Mouse (Mus musculus) G1E (cell line): ENCODE results near the gene Plac1. TPM values are rescaled to one million over a fixed set of nuclear protein-coding genes. Genes with fewer than 3 reads are reported as not detected.

Source experiments
- ATAC-seq: 2 replicates; pipeline ENCODE4 v1.8.0; 2016; ENCODE audit warnings: mild to moderate bottlenecking; ENCODE audit not compliant: insufficient number of reproducible peaks, poor library complexity, low FRiP score, severe bottlenecking; ENCODE audit errors: extremely low read depth
- DNase-seq: peaks from one replicate; pipeline ENCODE4 v3.0.0; 2012; ENCODE audit warnings: low spot score
- H3K27me3 ChIP-seq: 2 replicates; pipeline ENCODE4 v1.6.1; 2012; ENCODE audit warnings: mild to moderate bottlenecking, low read length, inconsistent platforms; ENCODE audit not compliant: insufficient read depth
- H3K36me3 ChIP-seq: replicated peaks from 2 replicates; pipeline ENCODE3; 2012; ENCODE audit warnings: mild to moderate bottlenecking, inconsistent platforms
- H3K4me1 ChIP-seq: 2 replicates; pipeline ENCODE4 v1.6.1; 2012; ENCODE audit warnings: low read depth, low read length, inconsistent platforms, mixed read lengths; ENCODE audit not compliant: insufficient read depth
- H3K4me3 ChIP-seq: 2 replicates; pipeline ENCODE4 v1.5.1; 2012; ENCODE audit warnings: low read depth, mild to moderate bottlenecking, inconsistent platforms, low read length, moderate library complexity, mixed read lengths
- H3K9me3 ChIP-seq: replicated peaks from 2 replicates; pipeline ENCODE4 v1.6.1; 2012; ENCODE audit warnings: inconsistent platforms
- CTCF ChIP-seq: IDR thresholded peaks from 2 replicates; pipeline ENCODE4 v1.5.1; 2012; ENCODE audit warnings: low read depth, low read length, inconsistent platforms, mixed read lengths
- GATA1 ChIP-seq: IDR thresholded peaks from 2 replicates; pipeline ENCODE4 v1.6.1; 2012; ENCODE audit warnings: borderline replicate concordance, low read length, inconsistent platforms, mixed read lengths
- GATA2 ChIP-seq: IDR thresholded peaks from 2 replicates; pipeline ENCODE4 v1.6.1; 2012; ENCODE audit warnings: low read depth, low read length, inconsistent platforms, borderline replicate concordance
- POLR2AphosphoS5 ChIP-seq: IDR thresholded peaks from 2 replicates; pipeline ENCODE4 v1.6.1; 2012; ENCODE audit warnings: low read depth, low read length, inconsistent platforms; ENCODE audit not compliant: insufficient replicate concordance
- TAL1 ChIP-seq: conservative IDR thresholded peaks from 2 replicates; pipeline ENCODE4 v1.6.1; 2012; ENCODE audit warnings: low read depth, low read length, inconsistent platforms, mixed read lengths
- polyA plus RNA-seq: library from polyadenylated mRNA; stranded (reverse); fragments of >175 nt; gene quantifications from 2 replicates; pipeline ENCODE4 v1.2.3, GENCODE M21; 2012
- total RNA-seq, 2 experiments: library from RNA; stranded (forward) in 1 of 2; stranded (reverse) in 1 of 2; fragments of 200-1000 nt in 1 of 2; fragments of >200 nt in 1 of 2; fragmentation: Nextera tagmentation in 1 of 2; gene quantifications; 2 replicates each; pipeline ENCODE4 v1.2.3; 2014 to 2017

The Plac1 gene
- total and polyA plus RNA-seq, 3 experiments = not detected

GRCm38 (mm10) chrX:53204690-53205311 is 35.1 kb downstream of the Plac1 start:
- no peak for TF ChIP-seq GATA1
- no peak for TF ChIP-seq CTCF
- TF ChIP-seq POLR2AphosphoS5 = no peak
- Histone ChIP-seq H3K9me3 (no peaks in the 10 kb centered on the region), H3K4me3 (no peak overlapping the region), H3K27me3 (0 out of 2 replicates have a peak, but pooled peaks cover 3% of the 10 kb centered on the region), H3K4me1 (no peaks in the 10 kb centered on the region), H3K36me3 (no peaks in the 10 kb centered on the region)
- no peak for DNase-seq
- ATAC-seq = no peak

GRCm38 (mm10) chrX:53201616-53202015 is 38.3 kb downstream of the Plac1 start:
- Histone ChIP-seq H3K4me1 (no peaks in the 10 kb centered on the region), H3K9me3 (no peaks in the 10 kb centered on the region), H3K36me3 (no peaks in the 10 kb centered on the region), H3K27me3 (0 out of 2 replicates have a peak, but pooled peaks cover 5% of the 10 kb centered on the region), H3K4me3 (no peak overlapping the region)
- TF ChIP-seq GATA2 = no peak
- TF ChIP-seq TAL1 = no peak
- TF ChIP-seq CTCF = no peak
- TF ChIP-seq POLR2AphosphoS5 = no peak
- no peak for TF ChIP-seq GATA1
- DNase-seq = no peak
- no peak for ATAC-seq

- no peaks in the 10 kb centered on the region for H3K36me3 ChIP-seq
- DNase-seq (no peak), ATAC-seq (no peak)
- H3K4me1 ChIP-seq = no peaks in the 10 kb centered on the region
- no peaks in the 10 kb centered on the region for H3K9me3 ChIP-seq
- no peak for TF ChIP-seq GATA2
- H3K27me3 ChIP-seq = 0 out of 2 replicates have a peak, but pooled peaks cover 2% of the 10 kb centered on the region
- H3K4me3 ChIP-seq = no peak overlapping the region
These were observed 42.2 kb downstream of the Plac1 start for GRCm38 (mm10) chrX:53197681-53198080.

- DNase-seq (no peak), ATAC-seq (no peak)
- H3K36me3 ChIP-seq = no peaks in the 10 kb centered on the region
- H3K9me3 ChIP-seq = no peaks in the 10 kb centered on the region
- TF ChIP-seq CTCF (no peak), GATA2 (no peak), GATA1 (no peak), POLR2AphosphoS5 (no peak), TAL1 (no peak)
- no peaks in the 10 kb centered on the region for H3K4me1 ChIP-seq
- H3K4me3 ChIP-seq = no peak overlapping the region
- 0 out of 2 replicates have a peak, but pooled peaks cover 2% of the 10 kb centered on the region for H3K27me3 ChIP-seq
These were observed 43.5 kb downstream of the Plac1 start for GRCm38 (mm10) chrX:53196392-53196791.

- no peaks in the 10 kb centered on the region for H3K9me3 ChIP-seq
- no peaks in the 10 kb centered on the region for H3K36me3 ChIP-seq
- no peaks in the 10 kb centered on the region for H3K27me3 ChIP-seq
- ATAC-seq = no peak
- DNase-seq = no peak
- H3K4me1 ChIP-seq = no peaks in the 10 kb centered on the region
- no peak overlapping the region for H3K4me3 ChIP-seq
- TF ChIP-seq POLR2AphosphoS5 (no peak), CTCF (no peak), TAL1 (no peak)
These were observed 51.2 kb downstream of the Plac1 start for GRCm38 (mm10) chrX:53188692-53189091.

GRCm38 (mm10) chrX:53179801-53180200 is 60.1 kb downstream of the Plac1 start:
- H3K4me3 ChIP-seq = no peak overlapping the region
- ATAC-seq = no peak
- no peak for DNase-seq
- TF ChIP-seq TAL1 = no peak
- no peak for TF ChIP-seq GATA2
- TF ChIP-seq CTCF = no peak
- H3K9me3 ChIP-seq = no peaks in the 10 kb centered on the region
- H3K27me3 ChIP-seq = no peaks in the 10 kb centered on the region
- H3K36me3 ChIP-seq = no peaks in the 10 kb centered on the region
- H3K4me1 ChIP-seq = no peaks in the 10 kb centered on the region

- Histone ChIP-seq H3K9me3 (no peaks in the 10 kb centered on the region), H3K4me1 (no peaks in the 10 kb centered on the region), H3K4me3 (no peak overlapping the region), H3K27me3 (no peaks in the 10 kb centered on the region), H3K36me3 (no peaks in the 10 kb centered on the region)
- ATAC-seq = no peak
- DNase-seq = no peak
- TF ChIP-seq TAL1 (no peak), GATA1 (no peak), GATA2 (no peak), CTCF (no peak)
These were observed 63.6 kb downstream of the Plac1 start for GRCm38 (mm10) chrX:53176296-53176695.
